Comparison of ENCODE assay signal across 13 mouse cellular contexts in the genomic region with DNA sequence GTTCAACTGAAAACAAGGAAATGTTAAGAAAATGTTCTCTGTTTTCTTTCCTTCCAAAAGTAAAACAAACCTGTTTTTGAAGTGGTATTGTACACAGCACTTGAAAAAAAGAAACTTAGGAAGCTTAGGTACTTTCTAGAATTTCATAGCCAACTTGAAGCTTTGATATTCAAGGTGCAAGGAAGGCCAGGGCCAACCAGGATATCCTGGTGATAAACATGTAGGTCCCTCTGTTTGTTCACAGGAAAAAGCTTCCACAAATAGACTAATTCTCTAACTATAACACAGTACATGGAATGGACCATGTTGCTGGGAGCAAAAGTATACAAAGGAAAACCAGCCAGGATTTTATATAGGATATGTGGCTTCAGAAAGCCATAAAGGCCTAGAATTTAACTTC. TPM values are rescaled to one million over a fixed set of nuclear protein-coding genes. Genes with fewer than 3 reads are reported as not detected.
DNase-seq lines count a peak whose midpoint lies in the region; ATAC-seq and TF ChIP-seq lines count a peak whose summit lies in the region.
"Had no signal": no experiment of that assay in that cellular context is flagged by ENCODE, and none has a peak within 500 bp of the region (broad histone marks: within the 10 kb centered on the region; RNA-seq: fewer than 3 reads in every experiment).

No protein-coding gene starts in this region.

- peaks cover 17% of the 10 kb centered on the region for H3K4me1 ChIP-seq in heart, embryonic 11.5 days (ENCODE audit: control insufficient read depth, insufficient read depth, low read length)
- H3K4me1 ChIP-seq in MEL (ENCODE audit: control insufficient read depth in 1 of 2, insufficient read depth in 2 of 2, low read length in 2 of 2): peaks cover 36 to 43% of the 10 kb centered on the region in 2 experiments
- H3K4me1 ChIP-seq in liver, embryonic 11.5 days (replicated peaks; ENCODE audit: control insufficient read depth, insufficient read depth, low read length): peaks cover 40% of the 10 kb centered on the region

- TF ChIP-seq RAD21 in MEL (IDR thresholded peaks at IDR 0.05; ENCODE audit: low read depth, low read length): no peak

- peaks cover 4% of the 10 kb centered on the region; the same call in 1 of the 2 replicates for H3K36me3 ChIP-seq in heart, embryonic 11.5 days (ENCODE audit: control insufficient read depth, insufficient read depth, low read length)
- H3K36me3 ChIP-seq in MEL (ENCODE audit: control insufficient read depth in 1 of 2, insufficient read depth in 2 of 2, low read length in 2 of 2): peaks cover 0 to 38% of the 10 kb centered on the region in 2 experiments; a peak in 2 of 4 replicates
- peaks cover 4% of the 10 kb centered on the region; the same call in 1 of the 2 replicates for H3K36me3 ChIP-seq in liver, embryonic 11.5 days (ENCODE audit: control insufficient read depth, insufficient read depth, low read length)

- no peak for ATAC-seq in heart, embryonic 11.5 days (replicated peaks; ENCODE audit: insufficient number of reproducible peaks, low FRiP score, low TSS enrichment)
- no peak for ATAC-seq in liver, embryonic 11.5 days (replicated peaks; ENCODE audit: low FRiP score)

- no peaks in the 10 kb centered on the region for H3K27me3 ChIP-seq in heart, embryonic 11.5 days (ENCODE audit: control insufficient read depth, insufficient read depth, low read length)
- no peaks in the 10 kb centered on the region for H3K27me3 ChIP-seq in MEL (ENCODE audit: control insufficient read depth in 1 of 2, insufficient read depth in 2 of 2, low read length in 2 of 2)
- no peaks in the 10 kb centered on the region for H3K27me3 ChIP-seq in liver, embryonic 11.5 days (replicated peaks; ENCODE audit: control insufficient read depth, insufficient read depth, low read length)

- no peak overlapping the region for H3K4me3 ChIP-seq in heart, embryonic 11.5 days (ENCODE audit: low read depth, low read length)
- H3K4me3 ChIP-seq in layer of hippocampus, adult 2 months: no peak overlapping the region
- H3K4me3 ChIP-seq in MEL (ENCODE audit: control insufficient read depth in 1 of 2, insufficient read depth in 1 of 2, low read depth in 2 of 2, low read length in 2 of 2): no peak overlapping the region
- H3K4me3 ChIP-seq in liver, embryonic 11.5 days (ENCODE audit: low read depth, low read length): no peak overlapping the region
- H3K4me3 ChIP-seq: myocyte had no signal

- DNase-seq in heart, adult 18-20 months: no peak
- DNase-seq in layer of hippocampus, adult 2 months (ENCODE audit: low spot score in 2 of 2): no peak
- no peak for DNase-seq in layer of hippocampus, postnatal 25 days (ENCODE audit: extremely low spot score in 1 of 2, low spot score in 1 of 2)
- peak; percentile 12 for DNase-seq in MEL (ENCODE audit: low read depth, low spot score)
- no peak for DNase-seq in liver, embryonic 11.5 days (ENCODE audit: low spot score)
- DNase-seq in thymus, postnatal 0 days (ENCODE audit: low spot score): no peak
- no peak for DNase-seq in layer of hippocampus, adult 9-11 months
- DNase-seq: adrenal gland, postnatal 36 days; cerebellum, adult 11-12 months; left cerebral cortex, postnatal 4 days had no signal

- no peak overlapping the region for H3K9ac ChIP-seq in heart, embryonic 11.5 days (ENCODE audit: low read depth, low read length)
- no peak overlapping the region for H3K9ac ChIP-seq in MEL (ENCODE audit: control insufficient read depth, low read depth, low read length, poor library complexity, severe bottlenecking)
- peak overlapping the region; percentile 31; the same call in 1 of the 2 replicates for H3K9ac ChIP-seq in liver, embryonic 11.5 days (ENCODE audit: low read depth, low read length)

- no peak for TF ChIP-seq POLR2A in MEL (IDR thresholded peaks at IDR 0.05; ENCODE audit: control insufficient read depth in 1 of 2, insufficient read depth in 1 of 2, low read depth in 1 of 2, low read length in 2 of 2, poor library complexity in 1 of 2)

- H3K27ac ChIP-seq in heart, embryonic 11.5 days (ENCODE audit: low read depth, low read length): peak overlapping the region; percentile 85
- H3K27ac ChIP-seq in layer of hippocampus, adult 2 months: peak overlapping the region; percentile 61; the same call in 1 of the 2 replicates
- peak overlapping the region; percentile 95 for H3K27ac ChIP-seq in MEL (ENCODE audit: control insufficient read depth, low read depth, low read length)
- peak overlapping the region; percentile 83 for H3K27ac ChIP-seq in liver, embryonic 11.5 days (ENCODE audit: low read depth, low read length)

- no peak for TF ChIP-seq EP300 in MEL (IDR thresholded peaks at IDR 0.05; ENCODE audit: low read depth in 1 of 2, low read length in 2 of 2)

- no peak overlapping the region for H3K4me2 ChIP-seq in heart, embryonic 11.5 days
- no peak overlapping the region; the same call in 1 of the 2 replicates for H3K4me2 ChIP-seq in liver, embryonic 11.5 days

- TF ChIP-seq CTCF in layer of hippocampus, adult 2 months (conservative IDR thresholded peaks at IDR 0.05): no peak
- TF ChIP-seq CTCF in MEL (IDR thresholded peaks at IDR 0.05 in 2 of 3, conservative IDR thresholded peaks at IDR 0.05 in 1 of 3; ENCODE audit: control insufficient read depth in 1 of 3, insufficient read depth in 1 of 3, low read depth in 2 of 3, low read length in 3 of 3, poor library complexity in 1 of 3, severe bottlenecking in 1 of 3): no peak

- no peaks in the 10 kb centered on the region for H3K79me2 ChIP-seq in MEL (ENCODE audit: control insufficient read depth, insufficient read depth, low read length, poor library complexity)

- no peaks in the 10 kb centered on the region for H3K9me3 ChIP-seq in heart, embryonic 11.5 days (replicated peaks; ENCODE audit: control insufficient read depth, low read length)
- H3K9me3 ChIP-seq in MEL (replicated peaks; ENCODE audit: insufficient read depth, low read length): no peaks in the 10 kb centered on the region
- H3K9me3 ChIP-seq in liver, embryonic 11.5 days (ENCODE audit: control insufficient read depth, low read length): no peaks in the 10 kb centered on the region

TF ChIP-seq in MEL, 35 proteins besides CTCF, POLR2A, EP300 and RAD21:
- TF ChIP-seq GABPA (IDR thresholded peaks at IDR 0.05; ENCODE audit: low read depth, low read length) (no peak), CHD1 (IDR thresholded peaks at IDR 0.05; ENCODE audit: low read depth, low read length) (no peak), USF1 (IDR thresholded peaks at IDR 0.05; ENCODE audit: low read depth, low read length) (no peak), ELF1 (IDR thresholded peaks at IDR 0.05; ENCODE audit: low read depth, low read length) (no peak), ETS1 (IDR thresholded peaks at IDR 0.05; ENCODE audit: low read depth, low read length) (no peak), USF2 (IDR thresholded peaks at IDR 0.05; ENCODE audit: borderline replicate concordance in 1 of 2, insufficient read depth in 1 of 2, low read depth in 1 of 2, low read length in 2 of 2) (no peak), SIN3A (IDR thresholded peaks at IDR 0.05; ENCODE audit: low read length) (no peak), RCOR1 (IDR thresholded peaks at IDR 0.05; ENCODE audit: low read depth, low read length) (no peak), TAL1 (IDR thresholded peaks at IDR 0.05; ENCODE audit: low read length) (no peak), NELFE (IDR thresholded peaks at IDR 0.05; ENCODE audit: low read depth, low read length) (no peak), TCF12 (IDR thresholded peaks at IDR 0.05; ENCODE audit: low read depth, low read length) (no peak), ZMIZ1 (IDR thresholded peaks at IDR 0.05; ENCODE audit: low read depth, low read length) (no peak)

RNA-seq across cellular contexts. Expression of gene St3gal6, which starts 27.3 kb away (rescaled TPM):
- 17.1 and 17.7 TPM in 2 replicates for polyA plus RNA-seq in heart, embryonic 11.5 days (2014; fragmentation: Nextera tagmentation; extraction: Ambion mirVana)
- total RNA-seq in heart, adult 18-20 months (2021): 10 to 100 TPM; 41.9 to 43.0 TPM
- 10 to 100 TPM; 13.0 to 17.4 TPM for total RNA-seq in layer of hippocampus, adult 2 months (2021)
- total RNA-seq in layer of hippocampus, postnatal 25 days (2021): 10 to 100 TPM in 1 of 2 experiments, 1 to 10 TPM in 1; 9.9 to 15.9 TPM
- 2.5 and 4.0 TPM in 2 replicates for total RNA-seq in MEL (2012; rRNA removed)
- polyA plus RNA-seq in MEL (2012; ENCODE audit: insufficient read depth in 1 of 2, insufficient read length in 2 of 2, low read depth in 1 of 2, low replicate concordance in 2 of 2, missing spikeins in 1 of 2): 1 to 10 TPM in 1 of 2 experiments, not detected in 1; 8.9 TPM
- 66.0 and 67.9 TPM in 2 replicates for polyA plus RNA-seq in liver, embryonic 11.5 days (2014; fragmentation: Nextera tagmentation; extraction: Ambion mirVana)
- polyA plus RNA-seq in thymus, postnatal 0 days (2015; fragmentation: Nextera tagmentation; extraction: Ambion mirVana): 18.7 and 20.4 TPM in 2 replicates
- total RNA-seq: granulocyte monocyte progenitor cell, adult 5-6 weeks had no signal
